Mouse (Mus musculus): Measurements from ENCODE around the gene Rasd2. TPM values are rescaled to one million over a fixed set of nuclear protein-coding genes. Genes with fewer than 3 reads are reported as not detected.

Rasd2 gene
- polyA plus RNA-seq, 1 experiment, result 0.90 TPM

DNA sequence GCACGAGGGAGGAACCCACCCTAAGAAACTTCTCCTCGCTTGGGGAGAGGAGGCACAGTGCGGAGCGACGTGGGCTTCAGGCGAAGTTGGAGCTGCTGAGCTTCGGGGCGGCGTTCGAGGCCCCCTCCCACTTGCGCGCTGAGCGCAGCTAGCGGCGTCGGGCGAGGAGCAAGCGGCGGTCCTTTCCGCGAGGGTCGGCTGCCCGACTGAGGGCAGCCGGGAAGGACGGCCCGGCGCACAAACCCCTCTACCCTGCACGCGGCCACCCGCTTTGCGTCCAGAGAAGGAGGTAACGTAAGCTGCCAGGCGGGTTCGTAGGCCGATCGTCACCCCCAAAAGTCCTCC is 465 bp upstream of the Rasd2 start:
- 1% methylated on average over 36 of the region's 36 CpGs for WGBS
- no peak for TF ChIP-seq POLR2A (IDR thresholded peaks at IDR 0.05; ENCODE audit: borderline replicate concordance, control insufficient read depth, low read depth, low read length)
- TF ChIP-seq CTCF (IDR thresholded peaks at IDR 0.05; ENCODE audit: control insufficient read depth, insufficient read depth, low read length), result no peak
- H3K27ac ChIP-seq (ENCODE audit: control insufficient read depth, insufficient read depth, low read depth, low read length, poor library complexity), result no peak overlapping the region; the same call in 1 of the 2 replicates
- H3K4me3 ChIP-seq (replicated peaks; ENCODE audit: control insufficient read depth, low read depth, low read length), result peak overlapping the region; percentile 16
- no peaks in the 10 kb centered on the region for H3K4me1 ChIP-seq (ENCODE audit: control insufficient read depth, insufficient read depth, low read length)

DNA sequence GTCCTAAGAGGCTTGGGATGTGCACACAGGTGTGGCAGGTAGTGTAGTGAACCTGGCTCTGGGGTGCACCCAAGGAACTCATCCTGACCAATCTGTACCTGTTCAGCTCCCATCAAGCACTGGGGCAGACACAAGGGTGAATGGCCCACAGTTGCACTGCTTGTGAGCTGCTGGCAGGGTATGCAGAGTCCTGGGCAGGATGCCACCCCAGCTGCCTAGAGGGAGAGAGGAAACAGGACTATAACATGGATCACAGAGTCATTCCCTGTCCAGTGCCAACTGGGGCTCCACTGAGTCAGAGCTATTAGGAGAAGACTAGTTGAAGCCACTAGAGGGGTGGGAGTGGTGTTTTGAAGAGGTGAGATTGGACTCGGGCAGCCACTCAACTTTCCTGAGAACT is 1.3 kb downstream of the Rasd2 start:
- no peak for TF ChIP-seq CTCF (IDR thresholded peaks at IDR 0.05; ENCODE audit: control insufficient read depth, insufficient read depth, low read length)
- no peak for TF ChIP-seq POLR2A (IDR thresholded peaks at IDR 0.05; ENCODE audit: borderline replicate concordance, control insufficient read depth, low read depth, low read length)
- Histone ChIP-seq H3K4me1 (ENCODE audit: control insufficient read depth, insufficient read depth, low read length) (no peaks in the 10 kb centered on the region), H3K27ac (ENCODE audit: control insufficient read depth, insufficient read depth, low read depth, low read length, poor library complexity) (no peak overlapping the region), H3K4me3 (replicated peaks; ENCODE audit: control insufficient read depth, low read depth, low read length) (no peak overlapping the region)
- WGBS, result 20% methylated on average over 1 of the region's 1 CpGs

DNA sequence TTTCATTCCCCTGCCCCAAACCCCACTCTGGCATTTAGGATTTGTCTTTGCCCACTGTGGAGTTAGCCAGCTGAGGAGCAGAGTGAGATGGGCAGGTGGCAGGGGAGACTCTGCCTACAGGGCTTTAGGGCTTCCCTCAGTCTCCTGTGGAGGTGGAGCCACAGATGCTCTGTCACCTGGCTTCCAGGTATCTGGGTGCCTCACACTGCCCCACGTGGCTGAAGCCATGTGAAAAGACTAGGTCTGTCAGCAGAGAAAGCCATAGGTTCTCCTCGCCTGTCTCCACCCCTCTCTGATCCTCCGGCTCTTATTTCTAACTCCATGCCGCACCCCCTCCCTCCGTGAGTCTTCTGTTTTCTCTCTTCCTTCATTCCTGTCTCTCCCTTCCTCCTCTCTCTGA is 2.2 kb downstream of the Rasd2 start:
- 43% methylated on average over 5 of the region's 5 CpGs for WGBS
- no peak overlapping the region for H3K4me3 ChIP-seq (replicated peaks; ENCODE audit: control insufficient read depth, low read depth, low read length)
- no peaks in the 10 kb centered on the region for H3K4me1 ChIP-seq (ENCODE audit: control insufficient read depth, insufficient read depth, low read length)
- no peak overlapping the region for H3K27ac ChIP-seq (ENCODE audit: control insufficient read depth, insufficient read depth, low read depth, low read length, poor library complexity)
- TF ChIP-seq CTCF (IDR thresholded peaks at IDR 0.05; ENCODE audit: control insufficient read depth, insufficient read depth, low read length), result no peak
- no peak for TF ChIP-seq POLR2A (IDR thresholded peaks at IDR 0.05; ENCODE audit: borderline replicate concordance, control insufficient read depth, low read depth, low read length)

DNA sequence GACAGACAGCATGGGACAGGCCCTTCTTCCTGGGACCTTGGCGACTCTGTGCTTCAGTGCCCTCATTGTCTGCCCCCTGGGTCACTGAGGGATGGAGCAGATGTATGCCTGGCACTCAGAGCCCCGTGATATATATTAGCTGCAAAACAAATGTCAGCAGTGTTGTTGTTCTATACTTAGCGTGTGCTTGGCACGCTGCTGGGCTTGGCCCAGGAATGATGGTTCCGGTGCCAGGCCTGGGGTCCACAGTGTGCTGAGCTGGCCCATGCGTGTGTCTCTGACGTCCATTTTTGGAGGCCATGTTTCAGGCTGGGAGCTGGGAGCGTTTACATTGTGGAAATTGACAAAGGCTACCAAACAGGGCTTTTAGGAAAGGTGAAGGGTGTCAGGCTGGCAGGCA is 3.1 kb downstream of the Rasd2 start:
- no peaks in the 10 kb centered on the region for H3K4me1 ChIP-seq (ENCODE audit: control insufficient read depth, insufficient read depth, low read length)
- no peak overlapping the region for H3K27ac ChIP-seq (ENCODE audit: control insufficient read depth, insufficient read depth, low read depth, low read length, poor library complexity)
- WGBS, result 85% methylated on average over 8 of the region's 8 CpGs
- H3K4me3 ChIP-seq (replicated peaks; ENCODE audit: control insufficient read depth, low read depth, low read length), result no peak overlapping the region
- TF ChIP-seq CTCF (IDR thresholded peaks at IDR 0.05; ENCODE audit: control insufficient read depth, insufficient read depth, low read length) (no peak), POLR2A (IDR thresholded peaks at IDR 0.05; ENCODE audit: borderline replicate concordance, control insufficient read depth, low read depth, low read length) (no peak)

DNA sequence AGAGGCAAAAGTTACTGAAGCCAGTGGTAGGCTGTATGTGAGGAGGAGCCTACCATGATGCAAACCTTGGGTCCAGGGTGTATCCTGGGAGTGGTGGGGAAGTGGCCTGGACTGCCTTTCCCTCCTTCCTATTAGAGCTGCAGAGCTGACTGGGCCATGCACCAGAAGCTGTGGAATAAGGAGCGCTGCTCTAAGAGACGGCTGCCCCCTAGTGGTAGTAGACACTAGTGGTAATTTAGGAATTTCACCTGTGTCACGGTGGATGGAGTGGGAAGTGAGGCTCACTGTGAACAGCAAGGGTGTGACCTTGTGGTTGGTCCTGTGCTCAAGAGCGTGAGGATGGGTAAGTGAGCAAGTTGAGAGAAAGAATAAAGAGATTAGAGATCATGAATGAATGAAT is 4.2 kb downstream of the Rasd2 start:
- 5% methylated on average over 4 of the region's 4 CpGs for WGBS
- H3K4me1 ChIP-seq (ENCODE audit: control insufficient read depth, insufficient read depth, low read length), result no peaks in the 10 kb centered on the region
- TF ChIP-seq CTCF (IDR thresholded peaks at IDR 0.05; ENCODE audit: control insufficient read depth, insufficient read depth, low read length) (peak; percentile 63), POLR2A (IDR thresholded peaks at IDR 0.05; ENCODE audit: borderline replicate concordance, control insufficient read depth, low read depth, low read length) (no peak)
- H3K27ac ChIP-seq (ENCODE audit: control insufficient read depth, insufficient read depth, low read depth, low read length, poor library complexity), result no peak overlapping the region
- H3K4me3 ChIP-seq (replicated peaks; ENCODE audit: control insufficient read depth, low read depth, low read length), result no peak overlapping the region

DNA sequence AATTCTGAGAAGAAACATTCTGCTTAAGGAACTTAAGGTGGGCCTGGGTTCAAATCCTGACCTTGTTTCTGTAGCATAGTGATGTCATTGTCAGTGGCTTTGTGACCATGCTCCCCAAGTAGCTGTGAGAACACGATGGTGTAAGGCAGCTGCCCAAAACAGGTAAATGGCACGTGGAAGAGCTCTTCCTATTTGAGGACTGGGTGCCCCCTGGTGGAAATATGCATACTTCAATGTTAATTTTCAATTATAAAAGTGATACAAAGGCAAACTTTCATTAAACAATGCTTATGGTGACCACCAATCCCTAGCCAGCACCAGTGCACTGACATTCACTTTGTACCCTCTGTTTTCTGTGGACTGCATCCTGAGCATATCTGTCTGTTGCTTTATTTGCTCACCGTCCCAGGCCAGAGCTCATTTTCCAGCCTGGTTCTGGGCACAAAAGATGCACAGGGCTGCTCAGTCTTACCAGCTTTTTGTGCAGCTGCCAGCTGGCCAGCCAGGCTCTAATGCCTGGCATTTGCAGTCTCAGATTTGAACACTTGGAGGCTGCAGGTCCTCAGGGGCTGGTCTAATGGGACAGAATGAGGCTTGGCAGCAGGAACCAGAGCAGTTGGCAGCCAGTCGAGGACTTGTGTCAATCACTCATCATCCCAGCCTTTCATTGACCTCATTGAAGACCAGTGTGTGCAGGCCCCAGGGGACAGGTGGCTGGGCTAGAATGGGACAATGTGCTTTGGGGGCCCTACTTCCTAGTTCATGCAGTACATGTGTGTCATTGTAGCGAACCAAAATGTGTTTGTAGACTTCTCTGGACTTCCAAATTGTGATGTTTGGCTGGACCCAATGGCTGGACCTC is 6.4 kb downstream of the Rasd2 start:
- Histone ChIP-seq H3K27ac (ENCODE audit: control insufficient read depth, insufficient read depth, low read depth, low read length, poor library complexity) (no peak overlapping the region), H3K4me1 (ENCODE audit: control insufficient read depth, insufficient read depth, low read length) (no peaks in the 10 kb centered on the region), H3K4me3 (replicated peaks; ENCODE audit: control insufficient read depth, low read depth, low read length) (no peak overlapping the region)
- WGBS, result 47% methylated on average over 5 of the region's 5 CpGs
- peak; percentile 22; the same call in 1 of the 2 replicates for TF ChIP-seq CTCF (IDR thresholded peaks at IDR 0.05; ENCODE audit: control insufficient read depth, insufficient read depth, low read length)
- no peak for TF ChIP-seq POLR2A (IDR thresholded peaks at IDR 0.05; ENCODE audit: borderline replicate concordance, control insufficient read depth, low read depth, low read length)

DNA sequence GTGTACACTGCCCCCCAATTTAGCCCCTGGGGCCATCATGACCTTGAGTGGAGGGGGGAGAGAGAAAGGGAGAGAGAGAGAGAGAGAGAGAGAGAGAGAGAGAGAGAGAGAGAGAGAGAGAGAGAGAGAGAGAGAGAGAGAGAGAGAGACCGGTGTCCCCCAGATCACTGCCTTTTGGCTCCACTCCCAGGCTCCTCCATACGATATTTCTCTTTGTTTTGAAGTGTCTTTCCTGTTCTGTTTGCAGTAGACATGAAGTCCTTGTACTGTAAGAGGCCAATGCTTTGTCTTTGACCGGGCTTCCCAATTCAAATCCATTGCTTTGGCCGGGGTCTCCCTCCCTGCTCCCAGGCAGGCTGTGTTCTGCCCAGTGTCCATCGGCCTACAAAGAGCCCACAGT is 8.9 kb downstream of the Rasd2 start:
- no peak overlapping the region for H3K4me3 ChIP-seq (replicated peaks; ENCODE audit: control insufficient read depth, low read depth, low read length)
- no peaks in the 10 kb centered on the region for H3K4me1 ChIP-seq (ENCODE audit: control insufficient read depth, insufficient read depth, low read length)
- 76% methylated on average over 5 of the region's 5 CpGs for WGBS
- TF ChIP-seq POLR2A (IDR thresholded peaks at IDR 0.05; ENCODE audit: borderline replicate concordance, control insufficient read depth, low read depth, low read length) (no peak), CTCF (IDR thresholded peaks at IDR 0.05; ENCODE audit: control insufficient read depth, insufficient read depth, low read length) (no peak)
- H3K27ac ChIP-seq (ENCODE audit: control insufficient read depth, insufficient read depth, low read depth, low read length, poor library complexity), result no peak overlapping the region

DNA sequence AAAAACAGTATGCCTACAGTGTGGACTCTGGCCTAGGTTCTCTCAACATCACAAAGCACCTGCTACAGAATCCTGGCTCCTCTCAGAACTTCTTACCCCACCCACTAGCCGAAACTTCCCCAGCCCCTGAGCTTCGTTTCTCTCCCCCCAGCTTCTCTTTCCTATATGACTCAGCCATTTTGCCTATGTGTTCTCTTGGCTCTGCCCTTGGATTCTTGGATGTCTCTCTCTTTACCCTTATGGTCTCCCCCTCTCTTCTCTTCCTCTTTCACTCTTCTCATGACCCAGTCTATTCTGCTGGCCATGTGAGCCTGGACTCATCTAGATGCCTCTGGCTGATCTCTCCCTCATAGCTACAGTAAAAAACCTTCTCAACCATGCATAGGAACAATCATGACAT is 13.0 kb downstream of the Rasd2 start:
- 15% methylated on average over 2 of the region's 2 CpGs for WGBS
- H3K4me1 ChIP-seq (ENCODE audit: control insufficient read depth, insufficient read depth, low read length), result no peaks in the 10 kb centered on the region
- TF ChIP-seq POLR2A (IDR thresholded peaks at IDR 0.05; ENCODE audit: borderline replicate concordance, control insufficient read depth, low read depth, low read length) (no peak), CTCF (IDR thresholded peaks at IDR 0.05; ENCODE audit: control insufficient read depth, insufficient read depth, low read length) (no peak)
- H3K4me3 ChIP-seq (replicated peaks; ENCODE audit: control insufficient read depth, low read depth, low read length), result no peak overlapping the region
- H3K27ac ChIP-seq (ENCODE audit: control insufficient read depth, insufficient read depth, low read depth, low read length, poor library complexity), result no peak overlapping the region
